Mouse (Mus musculus) cerebellum, adult 2 months (tissue): Measurements from ENCODE around the gene Exoc6.

Experiments used
- CTCF ChIP-seq: fragments of 200-500 bp; IDR thresholded peaks from 2 replicates; pipeline ENCODE4 v1.5.1; 2011; ENCODE audit warnings: low read depth, mild to moderate bottlenecking, control low read depth, low read length, moderate library complexity, borderline replicate concordance; ENCODE audit not compliant: insufficient read depth
- POLR2A ChIP-seq: fragments of 200-500 bp; IDR thresholded peaks from 2 replicates; pipeline ENCODE4 v1.6.1; 2011; ENCODE audit warnings: low read length, control low read depth, borderline replicate concordance; ENCODE audit not compliant: insufficient read depth

GRCm38 (mm10) chr19:37714681-37715080 is 164.5 kb downstream of the Exoc6 start:
- TF ChIP-seq POLR2A (no peak), CTCF (no peak)
